Mouse (Mus musculus) bone marrow, adult 2 months (tissue): ENCODE measurements around the gene Uchl5.
A peak's percentile ranks its signal among the peaks of the same experiment; 100 is the strongest.

Source experiments
- CTCF ChIP-seq: fragments of 200-500 bp; IDR thresholded peaks from 2 replicates; pipeline ENCODE4 v1.5.1; 2011; ENCODE audit warnings: low read length, control low read depth; ENCODE audit not compliant: control insufficient read depth, insufficient read depth
- POLR2A ChIP-seq: fragments of 200-500 bp; IDR thresholded peaks from 2 replicates; pipeline ENCODE4 v1.6.1; 2011; ENCODE audit warnings: low read depth, mild to moderate bottlenecking, control low read depth, low read length, borderline replicate concordance; ENCODE audit not compliant: control insufficient read depth

DNA sequence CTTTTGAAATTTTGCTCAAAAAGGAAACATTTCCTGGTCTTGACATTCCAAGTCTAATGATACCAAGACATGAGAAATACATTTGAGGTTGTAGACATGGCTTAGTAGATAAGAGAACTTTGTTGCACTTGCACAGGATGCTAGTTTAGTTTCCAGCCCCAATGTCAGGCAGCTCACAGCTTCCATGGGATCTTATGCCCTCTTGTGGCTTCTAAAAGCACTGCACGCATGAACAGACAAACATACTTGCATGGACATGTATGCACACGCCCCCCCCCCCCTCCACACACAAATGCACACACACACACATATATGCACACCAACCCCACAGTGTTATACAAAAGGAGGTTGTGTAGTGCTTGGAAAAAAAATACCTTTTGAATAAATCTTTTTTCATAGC, 46.2 kb upstream of the Uchl5 start:
- TF ChIP-seq POLR2A (no peak), CTCF (peak; percentile 56; the same call in 1 of the 2 replicates)
